Mouse (Mus musculus) liver, postnatal 0 days (tissue): ENCODE results near the gene Ovol2. TPM values are rescaled to one million over a fixed set of nuclear protein-coding genes. Genes with fewer than 3 reads are reported as not detected.

Source experiments
- ATAC-seq: fragments of 200-750 bp; cut with Nextera tagmentation; 2 replicates; pipeline ENCODE4 v1.8.0; 2017; ENCODE audit warnings: mild to moderate bottlenecking, moderate library complexity
- DNase-seq: peaks from one replicate; pipeline ENCODE4 v3.0.0-alpha.2; 2016
- H3K27ac ChIP-seq: fragments of 300-500 bp; sonication (generic); 2 replicates; pipeline ENCODE4 v1.5.1; 2014; ENCODE audit warnings: antibody characterized with exemption, moderate library complexity, mild to moderate bottlenecking, low read depth
- H3K27me3 ChIP-seq: fragments of 300-500 bp; sonication (generic); 2 replicates; pipeline ENCODE4 v1.6.1; 2014; ENCODE audit warnings: low read length, control low read depth, mixed read lengths; ENCODE audit not compliant: insufficient read depth
- H3K36me3 ChIP-seq: fragments of 300-500 bp; sonication (generic); replicated peaks from 2 replicates; pipeline ENCODE4 v1.6.1; 2014; ENCODE audit warnings: mild to moderate bottlenecking, control low read depth, low read length, moderate library complexity, mixed read lengths; ENCODE audit not compliant: insufficient read depth
- H3K4me1 ChIP-seq: fragments of 300-500 bp; sonication (generic); 2 replicates; pipeline ENCODE4 v1.6.1; 2014; ENCODE audit warnings: antibody characterized with exemption, mild to moderate bottlenecking, control low read depth; ENCODE audit not compliant: insufficient read depth
- H3K4me2 ChIP-seq: fragments of 300-500 bp; sonication (generic); 2 replicates; pipeline ENCODE4 v1.6.1; 2014; ENCODE audit warnings: low read depth, mild to moderate bottlenecking, low read length, moderate library complexity, mixed read lengths
- H3K4me3 ChIP-seq: fragments of 300-500 bp; sonication (generic); 2 replicates; pipeline ENCODE4 v1.5.1; 2014; ENCODE audit warnings: low read depth, low read length
- H3K9ac ChIP-seq: fragments of 300-500 bp; sonication (generic); replicated peaks from 2 replicates; pipeline ENCODE4 v1.6.1; 2014; ENCODE audit warnings: mild to moderate bottlenecking, moderate library complexity
- H3K9me3 ChIP-seq: fragments of 300-500 bp; sonication (generic); 2 replicates; pipeline ENCODE4 v1.6.1; 2016; ENCODE audit warnings: mild to moderate bottlenecking, control low read depth, low read length, mixed read lengths
- CTCF ChIP-seq: sonication (generic); IDR thresholded peaks from 2 replicates; pipeline ENCODE4 v1.5.1; 2016; ENCODE audit warnings: antibody characterized with exemption, low read depth
- EP300 ChIP-seq: IDR thresholded peaks from 2 replicates; pipeline ENCODE4 v1.6.1; 2016; ENCODE audit warnings: antibody characterized with exemption, low read depth, mild to moderate bottlenecking
- WGBS: fragments of 180-500 bp; shearing (Covaris S2); extraction: QIAGEN DNeasy Blood & Tissue Kit; methylation state at CpG from one replicate; pipeline ENCODE4 v1.1.7; 2014; ENCODE audit not compliant: insufficient replicate concordance; 5-methylcytosine and 5-hydroxymethylcytosine counted together
- polyA plus RNA-seq: library from polyadenylated mRNA; unstranded; fragments of >200 nt; fragmentation: Nextera tagmentation; extraction: Ambion mirVana; gene quantifications from 2 replicates; pipeline ENCODE4 v1.2.1, GENCODE M21; 2015

Gene Ovol2
- polyA plus RNA-seq, 1 experiment from 2014 or later = 0.25 TPM

GRCm38 (mm10) chr2:144280568-144280967 lies 51.4 kb downstream of the Ovol2 start:
- Histone ChIP-seq H3K4me1 (peaks cover 19% of the 10 kb centered on the region), H3K9me3 (no peaks in the 10 kb centered on the region), H3K36me3 (0 out of 2 replicates have a peak, but pooled peaks cover 4% of the 10 kb centered on the region), H3K4me2 (no peak overlapping the region), H3K27ac (peak overlapping the region; percentile 66; the same call in 1 of the 2 replicates), H3K9ac (no peak overlapping the region), H3K4me3 (no peak overlapping the region), H3K27me3 (no peaks in the 10 kb centered on the region)
- no peak for DNase-seq
- no peak for TF ChIP-seq EP300
- no peak for TF ChIP-seq CTCF
- ATAC-seq = no peak
- WGBS = 64% methylated on average over 3 of the region's 3 CpGs

- peak; percentile 96 for ATAC-seq
- no peak overlapping the region for H3K4me3 ChIP-seq
- H3K27ac ChIP-seq = peak overlapping the region; percentile 66
- DNase-seq = peak; percentile 87
- H3K4me1 ChIP-seq = peaks cover 20% of the 10 kb centered on the region
- 49% methylated on average over 5 of the region's 5 CpGs for WGBS
- TF ChIP-seq CTCF (no peak), EP300 (peak; percentile 46; the same call in 1 of the 2 replicates)
- no peaks in the 10 kb centered on the region for H3K27me3 ChIP-seq
- no peak overlapping the region for H3K9ac ChIP-seq
- H3K36me3 ChIP-seq = 0 out of 2 replicates have a peak, but pooled peaks cover 4% of the 10 kb centered on the region
- no peaks in the 10 kb centered on the region for H3K9me3 ChIP-seq
- peak overlapping the region; percentile 13; the same call in 1 of the 2 replicates for H3K4me2 ChIP-seq
These were observed 52.2 kb downstream of the Ovol2 start for GRCm38 (mm10) chr2:144279742-144280141.

GRCm38 (mm10) chr2:144276885-144277284 lies 55.1 kb downstream of the Ovol2 start:
- Histone ChIP-seq H3K4me1 (peaks cover 21% of the 10 kb centered on the region), H3K9me3 (no peaks in the 10 kb centered on the region), H3K4me2 (no peak overlapping the region), H3K4me3 (no peak overlapping the region), H3K36me3 (0 out of 2 replicates have a peak, but pooled peaks cover 4% of the 10 kb centered on the region), H3K27me3 (no peaks in the 10 kb centered on the region), H3K9ac (no peak overlapping the region), H3K27ac (peak overlapping the region; percentile 65)
- 69% methylated on average over 3 of the region's 3 CpGs for WGBS
- no peak for TF ChIP-seq CTCF
- TF ChIP-seq EP300 = peak; percentile 60; the same call in 1 of the 2 replicates
- 0 out of 2 replicates have a peak, but pooled peaks have one; percentile 3 for ATAC-seq
- no peak for DNase-seq

DNA sequence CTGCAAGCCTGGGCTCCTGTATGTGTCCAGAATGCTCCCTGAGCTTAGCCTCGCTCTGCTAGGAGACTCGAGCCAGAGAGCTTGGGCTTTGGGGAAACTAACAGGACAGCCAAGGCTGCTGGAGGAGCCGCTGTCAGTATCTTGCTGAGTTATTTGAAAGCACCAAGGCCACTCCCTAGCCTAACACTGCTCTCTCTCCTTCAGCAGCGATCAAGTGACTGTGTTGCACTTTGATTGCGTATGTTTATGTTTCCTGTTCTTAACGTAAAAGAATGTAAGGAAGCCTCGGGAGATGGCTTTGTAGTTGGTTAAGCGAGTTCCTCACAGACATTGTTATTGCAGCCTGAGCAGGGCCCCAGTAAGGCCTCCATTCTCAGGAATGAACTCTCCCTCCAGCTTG lies 57.2 kb downstream of the Ovol2 start:
- DNase-seq (no peak), ATAC-seq (no peak)
- 35% methylated on average over 8 of the region's 8 CpGs for WGBS
- Histone ChIP-seq H3K27me3 (no peaks in the 10 kb centered on the region), H3K4me2 (peak overlapping the region; percentile 55), H3K4me1 (peaks cover 22% of the 10 kb centered on the region), H3K4me3 (no peak overlapping the region), H3K9ac (peak overlapping the region; percentile 54), H3K9me3 (no peaks in the 10 kb centered on the region), H3K27ac (peak overlapping the region; percentile 84), H3K36me3 (0 out of 2 replicates have a peak, but pooled peaks cover 4% of the 10 kb centered on the region)
- TF ChIP-seq EP300 = no peak
- no peak for TF ChIP-seq CTCF

DNA sequence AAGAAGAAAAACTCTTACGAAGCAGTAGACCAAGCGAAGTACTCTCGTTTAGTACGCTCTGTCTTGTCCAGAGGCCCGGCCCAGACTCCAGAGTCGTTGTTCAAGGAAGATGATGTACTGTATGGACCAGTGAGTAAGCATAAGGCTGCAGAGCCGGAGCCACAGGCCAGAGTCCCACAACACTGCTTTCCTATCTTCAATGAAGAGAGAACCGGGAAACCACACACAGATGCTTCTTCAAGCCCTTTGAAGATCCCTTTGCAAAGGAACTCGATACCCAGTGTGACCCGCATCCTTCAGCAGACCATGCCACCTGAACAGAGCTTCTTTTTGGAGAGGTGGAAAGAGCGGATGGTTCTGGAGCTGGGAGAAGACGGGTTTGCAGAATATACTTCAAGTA lies 59.9 kb downstream of the Ovol2 start:
- no peak overlapping the region for H3K4me3 ChIP-seq
- 73% methylated on average over 12 of the region's 12 CpGs for whole genome bisulfite sequencing

DNA sequence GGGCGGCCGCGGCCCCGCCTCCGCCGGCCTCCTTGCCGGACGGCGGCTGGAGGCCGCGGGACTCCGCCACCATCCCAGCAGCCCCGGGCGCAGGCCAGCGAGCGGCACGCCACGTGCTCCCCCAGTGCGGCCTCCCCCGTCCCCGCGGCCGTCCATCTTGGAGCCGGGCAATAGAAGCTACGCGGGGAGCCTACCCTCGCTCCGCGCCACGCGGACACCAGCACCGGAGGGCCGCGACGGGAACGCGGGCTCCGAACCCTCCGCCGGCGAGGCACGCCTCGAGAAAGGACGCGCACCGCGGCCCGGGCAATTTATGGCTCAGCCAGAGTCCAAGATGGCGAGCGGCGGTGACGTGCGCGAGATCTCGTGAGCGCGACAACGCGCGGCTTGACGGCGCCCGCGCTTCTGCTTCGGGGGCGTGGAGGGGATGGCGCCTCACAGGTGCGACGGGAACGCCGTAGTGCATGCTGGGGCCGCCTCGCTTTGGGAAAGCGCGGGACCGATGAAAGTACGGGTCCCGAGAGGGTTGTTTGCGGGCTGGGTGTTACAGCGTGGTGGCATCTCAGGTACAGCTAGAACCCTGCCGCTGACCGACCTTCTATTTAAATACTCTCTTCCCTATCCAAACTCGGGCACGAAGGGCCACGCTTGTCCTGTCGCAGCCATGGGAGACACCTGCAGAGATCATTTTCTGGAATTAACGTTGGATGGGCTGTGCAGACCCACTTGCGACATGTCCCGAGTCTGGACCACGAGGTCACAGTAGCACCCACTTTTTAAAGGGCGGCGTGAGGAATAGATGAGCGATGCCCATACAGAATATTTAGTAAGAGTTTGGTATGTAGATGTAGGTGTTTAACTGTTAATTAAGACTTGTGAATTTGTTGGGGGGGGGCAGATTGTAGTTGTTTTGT lies 61.2 kb downstream of the Ovol2 start, which contains the start of the genes Mgme1 and Snx5:
TSS of gene Mgme1 (plus strand) at position 157 of the 914 bp plus-strand sequence.
TSS of gene Snx5 (minus strand) at position 400 of the 914 bp plus-strand sequence.
- H3K36me3 ChIP-seq = peaks cover 4% of the 10 kb centered on the region; the same call in 1 of the 2 replicates
- peak; percentile 37; the same call in 1 of the 2 replicates for TF ChIP-seq EP300
- TF ChIP-seq CTCF = no peak
- H3K9me3 ChIP-seq = no peaks in the 10 kb centered on the region
- peak within 1 kb of the TSS; percentile 89 for H3K4me2 ChIP-seq
- no peaks in the 10 kb centered on the region for H3K27me3 ChIP-seq
- H3K9ac ChIP-seq = peak within 1 kb of the TSS; percentile 95
- DNase-seq (peak; percentile 94), ATAC-seq (peak; percentile 96)
- WGBS = 2% methylated on average over 91 of the region's 93 CpGs
- peaks cover 36% of the 10 kb centered on the region for H3K4me1 ChIP-seq
- peak within 1 kb of the TSS; percentile 89 for H3K4me3 ChIP-seq
- H3K27ac ChIP-seq = peak within 1 kb of the TSS; percentile 98

More for the DNA sequence above, 59.9 kb downstream of the Ovol2 start:
- ATAC-seq = no peak
- H3K4me1 ChIP-seq = peaks cover 31% of the 10 kb centered on the region
- H3K36me3 ChIP-seq = peaks cover 6% of the 10 kb centered on the region; the same call in 1 of the 2 replicates
- H3K9me3 ChIP-seq = no peaks in the 10 kb centered on the region
- TF ChIP-seq EP300 (no peak), CTCF (no peak)
- DNase-seq = no peak
- 0 out of 2 replicates have a peak overlapping the region, but pooled peaks have one; percentile 32 for H3K9ac ChIP-seq
- no peaks in the 10 kb centered on the region for H3K27me3 ChIP-seq
- no peak overlapping the region for H3K27ac ChIP-seq
- peak overlapping the region; percentile 89; the same call in 1 of the 2 replicates for H3K4me2 ChIP-seq
